Mouse (Mus musculus): ENCODE results near the gene Hoxa13. TPM values are rescaled to one million over a fixed set of nuclear protein-coding genes. Genes with fewer than 3 reads are reported as not detected.

Gene Hoxa13
- polyA plus RNA-seq, 1 experiment: 0.77 TPM

GRCm38 (mm10) chr6:52251177-52251879 lies 9.4 kb downstream of the Hoxa13 start:
- Histone ChIP-seq H3K27me3 (ENCODE audit: control insufficient read depth, insufficient read depth, insufficient read length) (no peaks in the 10 kb centered on the region), H3K79me2 (ENCODE audit: control insufficient read depth, insufficient read depth) (peaks cover 56% of the 10 kb centered on the region), H3ac (ENCODE audit: control insufficient read depth, insufficient read length, low read depth) (no peak overlapping the region), H3K4me3 (ENCODE audit: insufficient read depth, poor library complexity, severe bottlenecking) (no peak overlapping the region), H3K79me3 (ENCODE audit: low read depth) (peaks cover 35% of the 10 kb centered on the region), H3K36me3 (ENCODE audit: control insufficient read depth, insufficient read depth) (peaks cover 13% of the 10 kb centered on the region)
- TF ChIP-seq CEBPB (IDR thresholded peaks at IDR 0.05; ENCODE audit: low read depth): no peak
- TF ChIP-seq FOSL1 (IDR thresholded peaks at IDR 0.05; ENCODE audit: insufficient read depth, low read length, poor library complexity, severe bottlenecking): no peak
- TF ChIP-seq CTCF (IDR thresholded peaks at IDR 0.05; ENCODE audit: control insufficient read depth, insufficient read depth, insufficient read length): no peak
- no peak for TF ChIP-seq MYOD1 (IDR thresholded peaks at IDR 0.05; ENCODE audit: control insufficient read depth, insufficient read length, low read depth)
- TF ChIP-seq MAX (IDR thresholded peaks at IDR 0.05): no peak
- TF ChIP-seq MYOG (IDR thresholded peaks at IDR 0.05; ENCODE audit: control insufficient read depth, extremely low read depth, insufficient read length): no peak
- no peak for TF ChIP-seq USF1 (IDR thresholded peaks at IDR 0.05; ENCODE audit: low read depth)

- TF ChIP-seq CEBPB (IDR thresholded peaks at IDR 0.05; ENCODE audit: low read depth): no peak
- TF ChIP-seq MYOD1 (IDR thresholded peaks at IDR 0.05; ENCODE audit: control insufficient read depth, insufficient read length, low read depth): no peak
- TF ChIP-seq CTCF (IDR thresholded peaks at IDR 0.05; ENCODE audit: control insufficient read depth, insufficient read depth, insufficient read length): no peak
- no peak for TF ChIP-seq USF1 (IDR thresholded peaks at IDR 0.05; ENCODE audit: low read depth)
- no peak for TF ChIP-seq FOSL1 (IDR thresholded peaks at IDR 0.05; ENCODE audit: insufficient read depth, low read length, poor library complexity, severe bottlenecking)
- TF ChIP-seq MAX (IDR thresholded peaks at IDR 0.05): no peak
- no peak for TF ChIP-seq MYOG (IDR thresholded peaks at IDR 0.05; ENCODE audit: control insufficient read depth, extremely low read depth, insufficient read length)
- Histone ChIP-seq H3ac (ENCODE audit: control insufficient read depth, insufficient read length, low read depth) (no peak overlapping the region), H3K27me3 (ENCODE audit: control insufficient read depth, insufficient read depth, insufficient read length) (no peaks in the 10 kb centered on the region), H3K79me2 (ENCODE audit: control insufficient read depth, insufficient read depth) (peaks cover 71% of the 10 kb centered on the region), H3K4me3 (ENCODE audit: insufficient read depth, poor library complexity, severe bottlenecking) (peak overlapping the region; percentile 14), H3K79me3 (ENCODE audit: low read depth) (peaks cover 44% of the 10 kb centered on the region), H3K36me3 (ENCODE audit: control insufficient read depth, insufficient read depth) (peaks cover 13% of the 10 kb centered on the region)
Measured at GRCm38 (mm10) chr6:52249826-52250225, 10.9 kb downstream of the Hoxa13 start.

GRCm38 (mm10) chr6:52249415-52249738 lies 11.3 kb downstream of the Hoxa13 start:
- no peaks in the 10 kb centered on the region for H3K27me3 ChIP-seq (ENCODE audit: control insufficient read depth, insufficient read depth, insufficient read length)
- H3ac ChIP-seq (ENCODE audit: control insufficient read depth, insufficient read length, low read depth): peak overlapping the region; percentile 19
- TF ChIP-seq FOSL1 (IDR thresholded peaks at IDR 0.05; ENCODE audit: insufficient read depth, low read length, poor library complexity, severe bottlenecking) (no peak), CTCF (IDR thresholded peaks at IDR 0.05; ENCODE audit: control insufficient read depth, insufficient read depth, insufficient read length) (no peak)
- peaks cover 13% of the 10 kb centered on the region for H3K36me3 ChIP-seq (ENCODE audit: control insufficient read depth, insufficient read depth)
- H3K79me2 ChIP-seq (ENCODE audit: control insufficient read depth, insufficient read depth): peaks cover 76% of the 10 kb centered on the region
- H3K79me3 ChIP-seq (ENCODE audit: low read depth): peaks cover 49% of the 10 kb centered on the region
- H3K4me3 ChIP-seq (ENCODE audit: insufficient read depth, poor library complexity, severe bottlenecking): peak overlapping the region; percentile 14

GRCm38 (mm10) chr6:52248638-52249414 lies 11.9 kb downstream of the Hoxa13 start:
- Histone ChIP-seq H3K36me3 (ENCODE audit: control insufficient read depth, insufficient read depth) (peaks cover 13% of the 10 kb centered on the region), H3K79me2 (ENCODE audit: control insufficient read depth, insufficient read depth) (peaks cover 81% of the 10 kb centered on the region), H3K27me3 (ENCODE audit: control insufficient read depth, insufficient read depth, insufficient read length) (no peaks in the 10 kb centered on the region), H3ac (ENCODE audit: control insufficient read depth, insufficient read length, low read depth) (peak overlapping the region; percentile 52), H3K79me3 (ENCODE audit: low read depth) (peaks cover 53% of the 10 kb centered on the region), H3K4me3 (ENCODE audit: insufficient read depth, poor library complexity, severe bottlenecking) (peak overlapping the region; percentile 28)
- TF ChIP-seq CTCF (IDR thresholded peaks at IDR 0.05; ENCODE audit: control insufficient read depth, insufficient read depth, insufficient read length) (no peak), CEBPB (IDR thresholded peaks at IDR 0.05; ENCODE audit: low read depth) (no peak), MYOG (IDR thresholded peaks at IDR 0.05; ENCODE audit: control insufficient read depth, extremely low read depth, insufficient read length) (no peak), MYOD1 (IDR thresholded peaks at IDR 0.05; ENCODE audit: control insufficient read depth, insufficient read length, low read depth) (no peak), FOSL1 (IDR thresholded peaks at IDR 0.05; ENCODE audit: insufficient read depth, low read length, poor library complexity, severe bottlenecking) (no peak), USF1 (IDR thresholded peaks at IDR 0.05; ENCODE audit: low read depth) (no peak), MAX (IDR thresholded peaks at IDR 0.05) (no peak)

GRCm38 (mm10) chr6:52247766-52248637 lies 12.7 kb downstream of the Hoxa13 start:
- Histone ChIP-seq H3K4me3 (ENCODE audit: insufficient read depth, poor library complexity, severe bottlenecking) (peak overlapping the region; percentile 28), H3ac (ENCODE audit: control insufficient read depth, insufficient read length, low read depth) (peak overlapping the region; percentile 52), H3K79me2 (ENCODE audit: control insufficient read depth, insufficient read depth) (peaks cover 89% of the 10 kb centered on the region), H3K79me3 (ENCODE audit: low read depth) (peaks cover 61% of the 10 kb centered on the region), H3K36me3 (ENCODE audit: control insufficient read depth, insufficient read depth) (peaks cover 13% of the 10 kb centered on the region), H3K27me3 (ENCODE audit: control insufficient read depth, insufficient read depth, insufficient read length) (no peaks in the 10 kb centered on the region)
- TF ChIP-seq MYOG (IDR thresholded peaks at IDR 0.05; ENCODE audit: control insufficient read depth, extremely low read depth, insufficient read length) (no peak), CEBPB (IDR thresholded peaks at IDR 0.05; ENCODE audit: low read depth) (no peak), MYOD1 (IDR thresholded peaks at IDR 0.05; ENCODE audit: control insufficient read depth, insufficient read length, low read depth) (no peak), FOSL1 (IDR thresholded peaks at IDR 0.05; ENCODE audit: insufficient read depth, low read length, poor library complexity, severe bottlenecking) (no peak), MAX (IDR thresholded peaks at IDR 0.05) (no peak), USF1 (IDR thresholded peaks at IDR 0.05; ENCODE audit: low read depth) (no peak), CTCF (IDR thresholded peaks at IDR 0.05; ENCODE audit: control insufficient read depth, insufficient read depth, insufficient read length) (no peak)
